Mouse (Mus musculus): ENCODE measurements around the gene Tlx2.

DNA sequence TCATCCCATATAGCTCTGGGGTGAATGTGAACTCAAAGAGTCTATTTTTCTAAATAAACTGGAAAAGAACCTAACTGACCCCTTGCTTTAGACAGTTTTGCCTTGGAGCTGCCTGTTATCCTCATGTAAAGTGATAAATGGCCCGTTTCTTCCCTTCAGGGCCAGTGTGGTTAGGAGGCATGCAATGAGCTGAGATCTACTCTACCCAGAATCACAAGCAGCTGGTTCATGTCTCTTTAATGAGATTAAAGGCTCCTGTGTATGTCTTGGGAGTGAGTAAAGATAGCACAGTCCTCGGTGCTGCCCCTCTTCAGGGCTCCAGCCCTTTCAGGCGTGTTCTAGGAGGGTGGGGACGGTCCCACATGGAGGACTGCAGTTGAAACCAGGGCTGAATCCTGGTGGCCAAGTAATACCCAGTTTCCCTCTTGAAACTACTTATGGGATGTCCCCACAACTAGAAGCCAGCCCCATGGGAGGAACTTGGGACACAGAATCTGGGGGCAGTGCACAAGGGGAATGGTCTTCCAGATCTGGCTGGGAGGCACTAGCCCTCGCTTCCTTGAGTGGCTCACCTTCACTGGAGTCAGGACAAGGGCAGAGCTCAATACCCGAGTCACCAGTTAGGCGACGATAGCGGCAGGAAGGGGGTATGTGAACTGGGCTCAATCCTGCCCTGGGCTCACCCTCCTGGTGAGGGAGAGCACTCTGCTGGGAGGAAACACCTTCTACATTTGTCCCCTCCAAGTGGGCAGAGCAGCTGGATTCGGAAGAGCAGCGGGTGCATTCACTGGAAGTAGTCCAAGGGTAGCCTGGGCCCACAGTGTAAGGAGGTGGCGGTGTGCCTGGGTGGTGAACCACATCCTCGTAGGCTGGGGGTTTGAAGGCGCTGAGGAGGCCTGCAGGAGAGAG, 49.0 kb upstream of the Tlx2 start:
- no peak for TF ChIP-seq CEBPB (IDR thresholded peaks at IDR 0.05; ENCODE audit: insufficient read depth, poor library complexity, severe bottlenecking)
- TF ChIP-seq POLR2A (IDR thresholded peaks at IDR 0.05; ENCODE audit: insufficient read length, low read depth) = peak; percentile 1
- TF ChIP-seq MAX (IDR thresholded peaks at IDR 0.05; ENCODE audit: low read depth) = no peak
- TF ChIP-seq USF1 (IDR thresholded peaks at IDR 0.05; ENCODE audit: low read depth) = no peak
- TF ChIP-seq MYOG (IDR thresholded peaks at IDR 0.05; ENCODE audit: control insufficient read depth in 1 of 3, insufficient read depth in 1 of 3, insufficient read length in 2 of 3, low read depth in 2 of 3) = no peak
